Mouse (Mus musculus): ENCODE results near the gene Syne4. TPM values are rescaled to one million over a fixed set of nuclear protein-coding genes. Genes with fewer than 3 reads are reported as not detected.

The Syne4 gene
- polyA plus RNA-seq, 1 experiment from 2014 or later, result 9.3 TPM

DNA sequence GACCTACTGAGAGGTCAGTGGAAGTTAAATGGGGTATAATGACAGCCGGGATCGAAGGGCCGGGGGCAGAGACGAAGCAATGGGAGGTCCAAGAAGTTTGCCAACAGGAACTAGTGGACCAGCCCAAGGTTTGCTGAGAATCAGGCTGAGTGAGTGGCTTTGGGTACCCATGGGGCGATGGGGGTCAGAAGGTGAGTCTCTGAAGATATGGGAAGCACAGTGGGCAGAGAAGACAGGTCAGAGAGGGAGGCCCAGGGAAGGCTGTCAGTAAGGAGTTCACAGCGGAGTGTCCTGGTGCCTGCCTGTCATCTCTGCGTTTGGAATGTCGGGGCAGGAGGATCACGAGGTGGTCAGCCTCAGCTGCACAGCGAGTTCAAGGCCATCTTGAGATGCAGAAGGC lies 13.8 kb downstream of the Syne4 start:
- DNase-seq, result no peak

DNA sequence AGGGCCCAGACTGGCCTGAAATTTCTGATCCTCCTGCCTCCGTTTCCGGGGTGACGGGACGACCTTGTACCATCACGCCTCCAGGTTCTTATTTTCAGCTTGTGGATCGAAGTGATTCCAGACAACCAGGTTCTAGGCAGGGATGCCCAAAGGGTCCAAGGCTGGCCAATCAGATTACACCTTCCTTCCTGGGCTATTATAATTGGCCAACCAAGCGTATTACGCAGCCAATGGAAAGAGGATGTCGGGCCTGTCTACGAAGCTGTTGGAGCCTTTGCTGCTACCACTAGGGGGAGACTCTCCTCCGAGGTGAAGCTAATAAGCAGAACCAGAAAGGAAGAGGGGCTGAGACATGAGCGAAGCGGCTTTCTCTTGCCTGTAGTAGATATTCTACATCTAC lies 17.3 kb downstream of the Syne4 start:
- peak; percentile 97 for DNase-seq

More for the DNA sequence above, 13.8 kb downstream of the Syne4 start:
- no peak overlapping the region for H3K9ac ChIP-seq (replicated peaks; ENCODE audit: low read length)
- no peaks in the 10 kb centered on the region for H3K27me3 ChIP-seq (ENCODE audit: control insufficient read depth, insufficient read depth, low read length)
- H3K9me3 ChIP-seq (ENCODE audit: control insufficient read depth, low read length), result peaks cover 4% of the 10 kb centered on the region; the same call in 1 of the 2 replicates
- H3K4me1 ChIP-seq (ENCODE audit: control insufficient read depth, insufficient read depth, low read length), result no peaks in the 10 kb centered on the region
- no peak overlapping the region for H3K27ac ChIP-seq (replicated peaks; ENCODE audit: low read depth, low read length)
- H3K4me3 ChIP-seq (replicated peaks; ENCODE audit: low read depth, low read length), result no peak overlapping the region
- ATAC-seq (ENCODE audit: low FRiP score, low TSS enrichment), result no peak
- no peak overlapping the region for H3K4me2 ChIP-seq (ENCODE audit: low read length)
- 64% methylated on average over 10 of the region's 10 CpGs for WGBS
- no peaks in the 10 kb centered on the region for H3K36me3 ChIP-seq (ENCODE audit: control insufficient read depth, insufficient read depth, low read length)

DNA sequence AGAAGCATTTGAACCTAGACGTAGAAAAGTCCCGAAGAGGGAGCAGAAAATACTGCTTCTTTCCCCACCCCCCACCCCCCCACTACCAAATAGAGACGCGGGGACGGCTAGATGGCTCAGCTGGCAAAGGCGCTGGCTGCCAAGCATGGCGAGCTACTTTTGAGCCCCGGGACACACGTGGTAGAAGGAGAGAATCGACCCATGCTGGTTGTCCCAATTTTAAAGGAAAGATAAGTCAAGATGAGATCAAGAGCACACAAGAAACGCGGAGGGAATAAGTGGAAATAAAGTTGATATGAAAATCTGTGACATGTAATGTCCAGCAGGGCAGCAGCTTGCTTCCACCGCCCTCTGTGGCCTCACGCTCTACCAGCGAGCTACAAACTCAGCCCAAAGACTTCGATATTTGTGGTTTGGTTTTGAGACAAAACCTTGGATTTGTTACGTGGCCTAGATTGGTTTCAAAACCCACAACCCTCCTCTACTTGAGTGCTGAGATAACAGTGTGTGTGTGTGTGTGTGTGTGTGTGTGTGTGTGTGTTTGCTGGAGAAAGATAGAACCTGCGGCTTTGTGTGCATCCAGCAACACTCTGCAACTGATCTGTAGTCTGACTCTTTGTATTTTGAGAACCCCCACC lies 18.1 kb downstream of the Syne4 start:
- H3K36me3 ChIP-seq (ENCODE audit: control insufficient read depth, insufficient read depth, low read length), result no peaks in the 10 kb centered on the region
- H3K4me1 ChIP-seq (ENCODE audit: control insufficient read depth, insufficient read depth, low read length), result no peaks in the 10 kb centered on the region
- DNase-seq, result no peak
- ATAC-seq (ENCODE audit: low FRiP score, low TSS enrichment), result no peak
- no peak overlapping the region for H3K27ac ChIP-seq (replicated peaks; ENCODE audit: low read depth, low read length)
- H3K4me3 ChIP-seq (replicated peaks; ENCODE audit: low read depth, low read length), result no peak overlapping the region
- H3K9ac ChIP-seq (replicated peaks; ENCODE audit: low read length), result no peak overlapping the region
- peaks cover 18% of the 10 kb centered on the region for H3K27me3 ChIP-seq (ENCODE audit: control insufficient read depth, insufficient read depth, low read length)
- 64% methylated on average over 18 of the region's 18 CpGs for WGBS
- no peaks in the 10 kb centered on the region for H3K9me3 ChIP-seq (ENCODE audit: control insufficient read depth, low read length)
- H3K4me2 ChIP-seq (ENCODE audit: low read length), result peak overlapping the region; percentile 39; the same call in 1 of the 2 replicates

More for the DNA sequence above, 17.3 kb downstream of the Syne4 start:
- ATAC-seq (ENCODE audit: low FRiP score, low TSS enrichment), result peak; percentile 93
- H3K4me1 ChIP-seq (ENCODE audit: control insufficient read depth, insufficient read depth, low read length), result no peaks in the 10 kb centered on the region
- peak overlapping the region; percentile 39 for H3K4me2 ChIP-seq (ENCODE audit: low read length)
- H3K36me3 ChIP-seq (ENCODE audit: control insufficient read depth, insufficient read depth, low read length), result no peaks in the 10 kb centered on the region
- H3K4me3 ChIP-seq (replicated peaks; ENCODE audit: low read depth, low read length), result 0 out of 2 replicates have a peak overlapping the region, but pooled peaks have one; percentile 1
- no peak overlapping the region for H3K9ac ChIP-seq (replicated peaks; ENCODE audit: low read length)
- H3K9me3 ChIP-seq (ENCODE audit: control insufficient read depth, low read length), result no peaks in the 10 kb centered on the region
- WGBS, result 2% methylated on average over 13 of the region's 13 CpGs
- H3K27me3 ChIP-seq (ENCODE audit: control insufficient read depth, insufficient read depth, low read length), result peaks cover 18% of the 10 kb centered on the region
- H3K27ac ChIP-seq (replicated peaks; ENCODE audit: low read depth, low read length), result 0 out of 2 replicates have a peak overlapping the region, but pooled peaks have one; percentile 10

DNA sequence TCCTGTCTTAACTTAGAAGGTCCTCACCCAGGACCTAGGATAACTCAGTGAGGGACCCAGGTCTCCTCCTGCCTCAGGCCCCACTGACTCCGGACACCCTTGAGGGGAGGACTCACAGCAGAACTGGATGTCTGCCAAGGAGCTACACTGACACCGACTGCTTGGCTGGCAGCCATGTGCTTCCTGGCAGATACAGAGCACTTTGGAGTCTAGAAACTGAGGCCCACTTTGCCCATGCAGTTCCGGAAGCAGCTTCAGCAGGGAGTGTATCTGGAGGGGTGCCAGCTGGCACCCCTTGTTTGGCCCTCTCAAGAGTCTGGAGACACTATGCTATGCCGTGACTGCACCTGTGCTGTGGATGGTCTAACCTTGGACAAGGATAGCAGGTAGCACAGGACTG lies 18.8 kb downstream of the Syne4 start:
- WGBS, result 50% methylated on average over 4 of the region's 4 CpGs
- ATAC-seq (ENCODE audit: low FRiP score, low TSS enrichment) (no peak), DNase-seq (peak; percentile 82)
- Histone ChIP-seq H3K9me3 (ENCODE audit: control insufficient read depth, low read length) (no peaks in the 10 kb centered on the region), H3K27me3 (ENCODE audit: control insufficient read depth, insufficient read depth, low read length) (peaks cover 18% of the 10 kb centered on the region), H3K4me3 (replicated peaks; ENCODE audit: low read depth, low read length) (no peak overlapping the region), H3K36me3 (ENCODE audit: control insufficient read depth, insufficient read depth, low read length) (no peaks in the 10 kb centered on the region), H3K27ac (replicated peaks; ENCODE audit: low read depth, low read length) (no peak overlapping the region), H3K4me1 (ENCODE audit: control insufficient read depth, insufficient read depth, low read length) (no peaks in the 10 kb centered on the region), H3K9ac (replicated peaks; ENCODE audit: low read length) (no peak overlapping the region), H3K4me2 (ENCODE audit: low read length) (no peak overlapping the region)

DNA sequence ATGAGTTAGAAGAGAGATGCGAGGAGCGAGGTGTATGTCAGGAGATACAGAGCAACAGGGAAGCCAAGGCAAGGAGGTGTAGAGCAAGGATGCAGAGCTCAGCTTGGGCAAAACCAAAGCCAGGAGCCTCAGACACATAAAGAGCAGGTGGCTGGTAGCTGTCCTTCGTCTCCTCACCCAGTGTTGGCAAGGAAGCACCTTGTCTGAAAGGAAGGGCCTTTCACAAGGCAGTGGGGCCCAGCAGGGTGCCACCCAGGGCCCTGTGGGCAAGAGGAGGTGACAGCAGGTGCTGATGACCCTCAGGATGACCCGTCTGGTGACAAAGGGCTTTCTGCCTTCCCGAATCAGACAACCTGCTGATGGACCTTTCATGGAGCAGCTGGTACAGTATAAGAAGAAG lies 20.0 kb downstream of the Syne4 start:
- H3K4me2 ChIP-seq (ENCODE audit: low read length), result no peak overlapping the region
- no peak overlapping the region for H3K4me3 ChIP-seq (replicated peaks; ENCODE audit: low read depth, low read length)
- 63% methylated on average over 5 of the region's 5 CpGs for WGBS
- H3K27ac ChIP-seq (replicated peaks; ENCODE audit: low read depth, low read length), result no peak overlapping the region
- no peak for DNase-seq
- no peak overlapping the region for H3K9ac ChIP-seq (replicated peaks; ENCODE audit: low read length)
- no peak for ATAC-seq (ENCODE audit: low FRiP score, low TSS enrichment)
- no peaks in the 10 kb centered on the region for H3K4me1 ChIP-seq (ENCODE audit: control insufficient read depth, insufficient read depth, low read length)
- no peaks in the 10 kb centered on the region for H3K9me3 ChIP-seq (ENCODE audit: control insufficient read depth, low read length)
- H3K27me3 ChIP-seq (ENCODE audit: control insufficient read depth, insufficient read depth, low read length), result peaks cover 18% of the 10 kb centered on the region
- no peaks in the 10 kb centered on the region for H3K36me3 ChIP-seq (ENCODE audit: control insufficient read depth, insufficient read depth, low read length)

DNA sequence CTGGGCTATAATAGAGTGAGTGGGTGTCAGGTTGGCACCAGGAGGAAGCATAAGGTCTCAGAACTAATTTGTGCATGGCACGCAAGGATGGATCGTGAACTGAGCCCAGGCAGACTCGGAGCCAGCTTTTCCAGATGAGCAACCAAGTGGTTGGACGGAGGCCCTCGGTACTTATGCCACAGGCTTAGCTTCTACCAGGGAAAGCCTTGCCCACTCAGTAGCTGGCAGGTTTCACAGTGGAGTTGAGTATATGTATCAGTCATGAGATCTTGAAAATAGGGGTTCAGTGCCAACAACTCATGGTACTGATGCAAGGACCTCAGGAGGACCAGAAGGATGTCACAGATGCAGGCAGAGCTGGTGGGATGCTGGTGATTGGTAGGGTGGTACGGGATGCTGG lies 21.1 kb downstream of the Syne4 start:
- H3K4me3 ChIP-seq (replicated peaks; ENCODE audit: low read depth, low read length), result no peak overlapping the region

DNA sequence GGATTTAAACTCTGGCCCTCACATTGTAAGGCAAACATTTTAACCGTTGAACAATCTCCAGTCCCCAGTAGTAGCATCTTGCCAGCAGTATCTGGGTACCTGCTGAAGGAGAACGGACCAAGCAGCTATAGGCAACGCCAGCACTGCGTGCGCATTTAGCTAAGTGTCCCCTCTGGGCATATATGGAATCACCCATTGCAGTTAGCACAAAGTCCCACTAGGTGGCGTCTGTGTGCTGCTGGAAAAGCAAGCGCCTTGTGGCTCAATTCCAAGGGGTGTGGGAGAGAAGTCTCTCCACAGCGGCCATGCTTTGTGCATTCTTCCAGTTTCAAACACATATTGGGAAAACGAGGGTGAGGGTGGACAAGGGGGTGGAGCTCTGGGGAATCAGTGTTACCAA lies 21.8 kb downstream of the Syne4 start:
- Histone ChIP-seq H3K9ac (replicated peaks; ENCODE audit: low read length) (no peak overlapping the region), H3K4me1 (ENCODE audit: control insufficient read depth, insufficient read depth, low read length) (no peaks in the 10 kb centered on the region), H3K4me2 (ENCODE audit: low read length) (peak overlapping the region; percentile 10; the same call in 1 of the 2 replicates), H3K27me3 (ENCODE audit: control insufficient read depth, insufficient read depth, low read length) (peaks cover 18% of the 10 kb centered on the region), H3K27ac (replicated peaks; ENCODE audit: low read depth, low read length) (no peak overlapping the region), H3K9me3 (ENCODE audit: control insufficient read depth, low read length) (no peaks in the 10 kb centered on the region), H3K36me3 (ENCODE audit: control insufficient read depth, insufficient read depth, low read length) (no peaks in the 10 kb centered on the region), H3K4me3 (replicated peaks; ENCODE audit: low read depth, low read length) (no peak overlapping the region)
- peak; percentile 96 for DNase-seq
- WGBS, result 2% methylated on average over 9 of the region's 9 CpGs
- ATAC-seq (ENCODE audit: low FRiP score, low TSS enrichment), result no peak

More for the DNA sequence above, 21.1 kb downstream of the Syne4 start:
- Histone ChIP-seq H3K27me3 (ENCODE audit: control insufficient read depth, insufficient read depth, low read length) (peaks cover 18% of the 10 kb centered on the region), H3K36me3 (ENCODE audit: control insufficient read depth, insufficient read depth, low read length) (no peaks in the 10 kb centered on the region), H3K9ac (replicated peaks; ENCODE audit: low read length) (no peak overlapping the region), H3K4me2 (ENCODE audit: low read length) (no peak overlapping the region), H3K27ac (replicated peaks; ENCODE audit: low read depth, low read length) (no peak overlapping the region), H3K4me1 (ENCODE audit: control insufficient read depth, insufficient read depth, low read length) (no peaks in the 10 kb centered on the region), H3K9me3 (ENCODE audit: control insufficient read depth, low read length) (no peaks in the 10 kb centered on the region)
- 79% methylated on average over 6 of the region's 6 CpGs for whole genome bisulfite sequencing
- DNase-seq, result no peak
- no peak for ATAC-seq (ENCODE audit: low FRiP score, low TSS enrichment)

DNA sequence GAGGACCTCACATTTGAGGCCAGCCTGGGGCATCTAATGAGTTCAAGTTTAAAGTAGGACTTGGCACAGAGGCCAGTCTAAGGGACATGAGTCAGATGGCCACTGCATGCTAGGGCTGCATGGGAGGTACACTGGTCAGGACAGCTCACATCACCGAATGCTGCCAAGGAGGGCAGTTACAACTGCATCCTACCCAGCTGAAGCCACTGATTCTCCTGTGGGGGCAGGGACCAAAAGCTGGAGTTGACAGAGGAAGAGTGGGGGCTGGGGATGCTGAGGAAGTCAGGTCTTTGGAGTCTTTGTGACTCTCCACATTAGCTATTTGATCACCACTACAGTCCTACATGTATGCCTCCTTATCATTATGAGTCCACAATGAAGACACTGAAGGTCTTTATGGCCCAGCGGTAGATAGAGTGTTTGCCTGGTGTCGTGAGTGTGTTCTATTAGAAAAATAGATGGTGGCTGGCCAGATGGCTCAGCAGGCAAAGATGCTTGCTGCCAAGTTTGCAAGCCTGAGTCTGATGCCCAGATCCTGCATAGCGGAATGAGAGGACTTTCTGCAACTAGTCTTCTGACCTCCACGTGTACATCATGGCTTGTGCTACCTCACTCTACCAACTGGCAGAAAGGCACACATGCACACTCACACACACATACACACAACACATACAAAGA lies 25.0 kb downstream of the Syne4 start:
- DNase-seq, result no peak
- H3K9me3 ChIP-seq (ENCODE audit: control insufficient read depth, low read length), result no peaks in the 10 kb centered on the region
- peaks cover 15% of the 10 kb centered on the region for H3K27me3 ChIP-seq (ENCODE audit: control insufficient read depth, insufficient read depth, low read length)

More for the DNA sequence above, 25.0 kb downstream of the Syne4 start:
- H3K36me3 ChIP-seq (ENCODE audit: control insufficient read depth, insufficient read depth, low read length), result no peaks in the 10 kb centered on the region
- H3K4me1 ChIP-seq (ENCODE audit: control insufficient read depth, insufficient read depth, low read length), result no peaks in the 10 kb centered on the region
- H3K27ac ChIP-seq (replicated peaks; ENCODE audit: low read depth, low read length), result no peak overlapping the region
- H3K4me3 ChIP-seq (replicated peaks; ENCODE audit: low read depth, low read length), result no peak overlapping the region
- 67% methylated on average over 5 of the region's 5 CpGs for WGBS
- H3K9ac ChIP-seq (replicated peaks; ENCODE audit: low read length), result no peak overlapping the region
- no peak for ATAC-seq (ENCODE audit: low FRiP score, low TSS enrichment)
- H3K4me2 ChIP-seq (ENCODE audit: low read length), result no peak overlapping the region

Data from midbrain, embryonic 14.5 days (tissue).